Mouse (Mus musculus) CH12F3 (cell line): Measurements from ENCODE around the gene Surf1.

Source experiments
- in situ Hi-C: fragments of 300-500 bp; cut with MboI; formaldehyde crosslinking; loops from 2 replicates; pipeline ENCODE4 v1.14.3; 2020; ENCODE audit warnings: low sequenced_read_pairs

The Surf1 gene

GRCm38 (mm10) chr2:26927745-26928476 lies 11.6 kb upstream of the Surf1 start:
- in situ Hi-C loops, result no loop called here

- in situ Hi-C loops, result no loop called here
These were observed 5.5 kb upstream of the Surf1 start for GRCm38 (mm10) chr2:26921784-26922183.

- in situ Hi-C loops, result no loop called here
These were observed 4.0 kb upstream of the Surf1 start for GRCm38 (mm10) chr2:26920190-26920855.

- in situ Hi-C loops, result no loop called here
These were observed 3.4 kb upstream of the Surf1 start for GRCm38 (mm10) chr2:26919684-26920083.

- in situ Hi-C loops, result no loop called here
These were observed 408 bp upstream of the Surf1 start for GRCm38 (mm10) chr2:26916738-26917137.

- in situ Hi-C loops, result no loop called here
These were observed 2.0 kb downstream of the Surf1 start for GRCm38 (mm10) chr2:26914148-26914941.

GRCm38 (mm10) chr2:26913416-26914147 lies 2.7 kb downstream of the Surf1 start:
- in situ Hi-C loops, result no loop called here

- in situ Hi-C loops, result no loop called here
These were observed 4.0 kb downstream of the Surf1 start for GRCm38 (mm10) chr2:26912253-26912770.

GRCm38 (mm10) chr2:26910994-26911765 lies 5.2 kb downstream of the Surf1 start:
- in situ Hi-C loops, result no loop called here

GRCm38 (mm10) chr2:26910124-26910993 lies 6.0 kb downstream of the Surf1 start, which contains the start of the genes Med22 and Rpl7a:
TSS of gene Med22 (minus strand) at chr2:26910677.
TSS of gene Rpl7a (plus strand) at chr2:26910764.
- in situ Hi-C loops, result no loop called here

- in situ Hi-C loops, result no loop called here
These were observed 6.9 kb downstream of the Surf1 start for GRCm38 (mm10) chr2:26909387-26909784.

GRCm38 (mm10) chr2:26908710-26909386 lies 7.5 kb downstream of the Surf1 start:
- in situ Hi-C loops, result no loop called here

GRCm38 (mm10) chr2:26907109-26907508 lies 9.2 kb downstream of the Surf1 start:
- in situ Hi-C loops, result no loop called here

- in situ Hi-C loops, result no loop called here
These were observed 9.9 kb downstream of the Surf1 start for GRCm38 (mm10) chr2:26906431-26906830.

GRCm38 (mm10) chr2:26905936-26906335 lies 10.4 kb downstream of the Surf1 start:
- in situ Hi-C loops, result no loop called here

- in situ Hi-C loops, result no loop called here
These were observed 13.0 kb downstream of the Surf1 start for GRCm38 (mm10) chr2:26903311-26903710.

- in situ Hi-C loops, result no loop called here
These were observed 13.7 kb downstream of the Surf1 start, which contains the start of gene Surf6 for GRCm38 (mm10) chr2:26902467-26903220. TSS of gene Surf6 (minus strand) at chr2:26902879.
